Mouse (Mus musculus) liver, embryonic 12.5 days (tissue): Measurements from ENCODE around the gene Dnaic1. TPM values are rescaled to one million over a fixed set of nuclear protein-coding genes. Genes with fewer than 3 reads are reported as not detected.
A peak's percentile ranks its signal among the peaks of the same experiment; 100 is the strongest.

Experiments used
- ATAC-seq: fragments of 200-750 bp; cut with Nextera tagmentation; 2 replicates; pipeline ENCODE4 v1.8.0; 2017; ENCODE audit warnings: moderate number of reproducible peaks, mild to moderate bottlenecking, moderate library complexity
- H3K27ac ChIP-seq: fragments of 300-500 bp; sonication (generic); 2 replicates; pipeline ENCODE4 v1.5.1; 2016; ENCODE audit warnings: mild to moderate bottlenecking
- H3K27me3 ChIP-seq: fragments of 300-500 bp; sonication (generic); replicated peaks from 2 replicates; pipeline ENCODE4 v1.6.1; 2016; ENCODE audit warnings: mild to moderate bottlenecking, moderate library complexity
- H3K36me3 ChIP-seq: fragments of 300-500 bp; sonication (generic); 2 replicates; pipeline ENCODE4 v1.6.1; 2016; ENCODE audit warnings: mild to moderate bottlenecking, moderate library complexity
- H3K4me1 ChIP-seq: fragments of 300-500 bp; sonication (generic); 2 replicates; pipeline ENCODE4 v1.6.1; 2016
- H3K4me2 ChIP-seq: fragments of 300-500 bp; sonication (generic); 2 replicates; pipeline ENCODE4 v1.6.1; 2016; ENCODE audit warnings: mild to moderate bottlenecking, moderate library complexity
- H3K4me3 ChIP-seq: fragments of 300-500 bp; sonication (generic); 2 replicates; pipeline ENCODE4 v1.5.1; 2016; ENCODE audit warnings: mild to moderate bottlenecking, moderate library complexity
- H3K9ac ChIP-seq: fragments of 300-500 bp; sonication (generic); 2 replicates; pipeline ENCODE4 v1.6.1; 2016; ENCODE audit warnings: mild to moderate bottlenecking, moderate library complexity
- H3K9me3 ChIP-seq: fragments of 300-500 bp; sonication (generic); replicated peaks from 2 replicates; pipeline ENCODE4 v1.6.1; 2016; ENCODE audit warnings: mild to moderate bottlenecking, moderate library complexity
- WGBS: fragments of 180-500 bp; shearing (Covaris S2); methylation state at CpG from one replicate; pipeline ENCODE4 v1.1.7; 2016; ENCODE audit not compliant: insufficient replicate concordance; 5-methylcytosine and 5-hydroxymethylcytosine counted together
- polyA plus RNA-seq: library from polyadenylated mRNA; unstranded; fragments of >200 nt; fragmentation: Nextera tagmentation; extraction: Ambion mirVana; gene quantifications from 2 replicates; pipeline ENCODE4 v1.2.1, GENCODE M21; 2016

The Dnaic1 gene
- polyA plus RNA-seq, 1 experiment from 2014 or later: 0.51 TPM

GRCm38 (mm10) chr4:41659556-41659955, 90.0 kb downstream of the Dnaic1 start:
- 64% methylated on average over 13 of the region's 13 CpGs for WGBS
- Histone ChIP-seq H3K4me3 (no peak overlapping the region), H3K9me3 (no peaks in the 10 kb centered on the region), H3K4me2 (no peak overlapping the region), H3K4me1 (peaks cover 32% of the 10 kb centered on the region), H3K27ac (no peak overlapping the region), H3K9ac (no peak overlapping the region), H3K36me3 (no peaks in the 10 kb centered on the region), H3K27me3 (peaks cover 76% of the 10 kb centered on the region)
- ATAC-seq: no peak

GRCm38 (mm10) chr4:41660851-41661430, 91.4 kb downstream of the Dnaic1 start:
- WGBS: 57% methylated on average over 11 of the region's 11 CpGs
- H3K4me3 ChIP-seq: no peak overlapping the region
- no peak overlapping the region for H3K9ac ChIP-seq
- peaks cover 40% of the 10 kb centered on the region for H3K4me1 ChIP-seq
- H3K27ac ChIP-seq: no peak overlapping the region
- no peaks in the 10 kb centered on the region for H3K36me3 ChIP-seq
- 0 out of 2 replicates have a peak, but pooled peaks have one; percentile 24 for ATAC-seq
- peaks cover 80% of the 10 kb centered on the region for H3K27me3 ChIP-seq
- H3K4me2 ChIP-seq: no peak overlapping the region
- H3K9me3 ChIP-seq: no peaks in the 10 kb centered on the region

GRCm38 (mm10) chr4:41662723-41663122, 93.1 kb downstream of the Dnaic1 start:
- peaks cover 72% of the 10 kb centered on the region for H3K27me3 ChIP-seq
- 53% methylated on average over 11 of the region's 11 CpGs for WGBS
- peaks cover 40% of the 10 kb centered on the region for H3K4me1 ChIP-seq
- H3K9ac ChIP-seq: no peak overlapping the region
- H3K27ac ChIP-seq: no peak overlapping the region
- no peak for ATAC-seq
- no peaks in the 10 kb centered on the region for H3K9me3 ChIP-seq
- H3K4me3 ChIP-seq: no peak overlapping the region
- no peak overlapping the region for H3K4me2 ChIP-seq
- H3K36me3 ChIP-seq: no peaks in the 10 kb centered on the region

- H3K4me1 ChIP-seq: peaks cover 33% of the 10 kb centered on the region
- 44% methylated on average over 9 of the region's 9 CpGs for WGBS
- H3K4me3 ChIP-seq: no peak overlapping the region
- no peaks in the 10 kb centered on the region for H3K9me3 ChIP-seq
- H3K27ac ChIP-seq: no peak overlapping the region
- no peaks in the 10 kb centered on the region for H3K36me3 ChIP-seq
- H3K27me3 ChIP-seq: peaks cover 63% of the 10 kb centered on the region
- ATAC-seq: no peak
- no peak overlapping the region for H3K9ac ChIP-seq
- H3K4me2 ChIP-seq: no peak overlapping the region
Observed at GRCm38 (mm10) chr4:41663614-41664013, 94.0 kb downstream of the Dnaic1 start.

- H3K4me3 ChIP-seq: no peak overlapping the region
- H3K4me1 ChIP-seq: peaks cover 28% of the 10 kb centered on the region
- H3K9ac ChIP-seq: no peak overlapping the region
- no peak for ATAC-seq
- 15% methylated on average over 7 of the region's 7 CpGs for WGBS
- no peaks in the 10 kb centered on the region for H3K9me3 ChIP-seq
- no peak overlapping the region for H3K27ac ChIP-seq
- H3K36me3 ChIP-seq: no peaks in the 10 kb centered on the region
- no peak overlapping the region for H3K4me2 ChIP-seq
- H3K27me3 ChIP-seq: peaks cover 55% of the 10 kb centered on the region
Observed at GRCm38 (mm10) chr4:41664533-41664932, 95.0 kb downstream of the Dnaic1 start.

- WGBS: 5% methylated on average over 6 of the region's 8 CpGs
- H3K27me3 ChIP-seq: peaks cover 49% of the 10 kb centered on the region
Observed at GRCm38 (mm10) chr4:41665009-41665675, 95.6 kb downstream of the Dnaic1 start.

GRCm38 (mm10) chr4:41666646-41667045, 97.1 kb downstream of the Dnaic1 start:
- no peak for ATAC-seq
- H3K4me3 ChIP-seq: no peak overlapping the region
- H3K36me3 ChIP-seq: no peaks in the 10 kb centered on the region
- no peak overlapping the region for H3K9ac ChIP-seq
- no peaks in the 10 kb centered on the region for H3K9me3 ChIP-seq
- no peak overlapping the region for H3K27ac ChIP-seq
- peaks cover 24% of the 10 kb centered on the region for H3K4me1 ChIP-seq
- no peak overlapping the region for H3K4me2 ChIP-seq
- 71% methylated on average over 11 of the region's 11 CpGs for WGBS
- peaks cover 55% of the 10 kb centered on the region for H3K27me3 ChIP-seq

More at GRCm38 (mm10) chr4:41665009-41665675, 95.6 kb downstream of the Dnaic1 start:
- Histone ChIP-seq H3K36me3 (no peaks in the 10 kb centered on the region), H3K9ac (no peak overlapping the region), H3K4me1 (peaks cover 28% of the 10 kb centered on the region), H3K27ac (no peak overlapping the region), H3K4me3 (no peak overlapping the region), H3K4me2 (no peak overlapping the region), H3K9me3 (no peaks in the 10 kb centered on the region)
- no peak for ATAC-seq

GRCm38 (mm10) chr4:41670836-41671235, 101.3 kb downstream of the Dnaic1 start:
- WGBS: 72% methylated on average over 18 of the region's 18 CpGs
- ATAC-seq: no peak
- Histone ChIP-seq H3K4me1 (0 out of 2 replicates have a peak, but pooled peaks cover 7% of the 10 kb centered on the region), H3K27me3 (peaks cover 60% of the 10 kb centered on the region), H3K36me3 (no peaks in the 10 kb centered on the region), H3K27ac (no peak overlapping the region), H3K4me2 (no peak overlapping the region), H3K4me3 (no peak overlapping the region), H3K9ac (no peak overlapping the region), H3K9me3 (no peaks in the 10 kb centered on the region)

GRCm38 (mm10) chr4:41671500-41671899, 101.9 kb downstream of the Dnaic1 start:
- H3K27me3 ChIP-seq: peaks cover 66% of the 10 kb centered on the region
- no peaks in the 10 kb centered on the region for H3K9me3 ChIP-seq
- H3K27ac ChIP-seq: no peak overlapping the region
- no peak overlapping the region for H3K4me2 ChIP-seq
- H3K36me3 ChIP-seq: no peaks in the 10 kb centered on the region
- H3K4me1 ChIP-seq: 0 out of 2 replicates have a peak, but pooled peaks cover 11% of the 10 kb centered on the region
- H3K9ac ChIP-seq: no peak overlapping the region
- no peak for ATAC-seq
- WGBS: 46% methylated on average over 5 of the region's 5 CpGs
- no peak overlapping the region for H3K4me3 ChIP-seq

- Histone ChIP-seq H3K4me1 (0 out of 2 replicates have a peak, but pooled peaks cover 12% of the 10 kb centered on the region), H3K27me3 (peaks cover 66% of the 10 kb centered on the region), H3K27ac (no peak overlapping the region), H3K9me3 (no peaks in the 10 kb centered on the region), H3K36me3 (no peaks in the 10 kb centered on the region), H3K4me3 (no peak overlapping the region), H3K4me2 (no peak overlapping the region), H3K9ac (no peak overlapping the region)
- 19% methylated on average over 8 of the region's 8 CpGs for WGBS
- no peak for ATAC-seq
Observed at GRCm38 (mm10) chr4:41671963-41672480, 102.4 kb downstream of the Dnaic1 start.

- no peak for ATAC-seq
- Histone ChIP-seq H3K36me3 (no peaks in the 10 kb centered on the region), H3K4me1 (0 out of 2 replicates have a peak, but pooled peaks cover 12% of the 10 kb centered on the region), H3K27me3 (peaks cover 71% of the 10 kb centered on the region), H3K9ac (no peak overlapping the region), H3K4me2 (no peak overlapping the region), H3K9me3 (no peaks in the 10 kb centered on the region), H3K27ac (no peak overlapping the region), H3K4me3 (no peak overlapping the region)
- 29% methylated on average over 8 of the region's 8 CpGs for WGBS
Observed at GRCm38 (mm10) chr4:41672522-41672963, 103.0 kb downstream of the Dnaic1 start.

- Histone ChIP-seq H3K9ac (no peak overlapping the region), H3K9me3 (no peaks in the 10 kb centered on the region), H3K27me3 (peaks cover 76% of the 10 kb centered on the region), H3K4me1 (0 out of 2 replicates have a peak, but pooled peaks cover 12% of the 10 kb centered on the region), H3K4me2 (no peak overlapping the region), H3K36me3 (no peaks in the 10 kb centered on the region), H3K4me3 (no peak overlapping the region), H3K27ac (no peak overlapping the region)
- WGBS: 59% methylated on average over 19 of the region's 19 CpGs
- no peak for ATAC-seq
Observed at GRCm38 (mm10) chr4:41673186-41673585, 103.6 kb downstream of the Dnaic1 start.
